Mouse (Mus musculus): ENCODE measurements around the gene 1700015G11Rik.

Gene 1700015G11Rik

GRCm38 (mm10) chr7:52015628-52016027 lies at the start of gene 1700015G11Rik:
Gene 1700015G11Rik (minus strand): TSS chr7:52015728.
- DNase-seq: no peak

- DNase-seq: no peak
These were observed 41.4 kb upstream of the 1700015G11Rik start for GRCm38 (mm10) chr7:52056954-52057353.

- no peak for DNase-seq
These were observed 40.7 kb upstream of the 1700015G11Rik start for GRCm38 (mm10) chr7:52056274-52056673.

DNA sequence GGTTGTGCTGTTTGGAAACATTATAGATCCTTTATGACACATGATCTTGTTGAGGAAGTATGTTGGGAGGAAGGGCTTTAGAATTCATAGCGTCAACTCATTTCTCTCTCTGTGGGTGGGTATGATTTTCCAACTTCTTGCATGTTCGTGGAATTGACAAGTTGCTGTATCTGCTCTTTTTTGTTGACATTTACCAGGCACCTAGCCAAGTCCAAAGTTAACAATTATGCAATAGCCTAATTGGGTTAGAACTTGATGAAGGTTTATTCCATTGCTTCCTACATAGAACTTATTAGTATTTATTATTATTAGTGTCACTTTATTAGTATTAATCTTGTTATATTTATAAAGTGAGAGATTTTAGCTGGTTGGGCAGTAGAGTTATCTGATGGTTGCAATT lies 40.3 kb upstream of the 1700015G11Rik start:
- no peak for DNase-seq

DNA sequence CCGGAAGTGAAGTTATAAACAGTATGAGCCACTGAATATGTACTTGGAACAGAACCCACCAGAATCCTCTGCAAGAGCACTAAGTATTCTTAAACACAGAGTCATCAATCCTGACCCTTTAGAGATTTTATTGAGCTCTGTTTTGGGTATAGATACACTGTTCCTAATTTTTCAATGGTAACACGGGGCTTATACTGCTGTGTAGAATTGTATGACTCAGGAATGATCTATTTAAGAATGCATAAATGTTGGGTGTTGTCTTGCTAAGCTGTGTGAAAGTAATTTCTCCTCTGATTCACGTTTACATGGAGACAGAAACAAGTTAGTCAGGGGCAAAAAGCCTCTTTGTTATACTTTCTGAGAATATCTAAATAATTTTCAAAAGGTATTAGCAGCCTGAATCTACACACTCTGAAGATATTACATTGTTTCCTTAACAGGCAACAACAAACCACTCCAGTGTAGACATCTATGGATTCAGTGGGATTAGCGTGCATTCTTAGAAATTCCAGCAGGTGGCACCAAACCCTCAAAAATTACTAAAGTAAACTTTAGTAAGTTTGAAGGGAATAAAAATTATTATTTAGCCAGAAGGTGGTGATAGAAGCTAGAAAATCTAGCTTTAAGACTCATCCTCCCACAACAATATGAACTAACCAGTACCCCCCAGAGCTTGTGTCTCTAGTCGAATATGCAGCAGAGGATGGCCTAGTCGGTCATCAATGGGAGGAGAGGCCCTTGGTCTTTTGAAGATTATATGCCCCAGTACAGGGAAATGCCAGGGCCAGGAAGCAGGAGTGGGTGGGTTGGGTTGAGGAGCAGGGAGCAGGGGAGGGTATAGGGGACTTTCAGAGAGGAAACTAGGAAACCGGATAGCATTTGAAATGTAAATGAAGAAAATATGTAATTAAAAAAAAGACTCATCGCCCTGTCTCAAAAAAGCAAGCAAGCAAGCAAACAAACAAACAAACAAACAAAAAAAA lies 22.4 kb upstream of the 1700015G11Rik start:
- peak; percentile 3 for DNase-seq

DNA sequence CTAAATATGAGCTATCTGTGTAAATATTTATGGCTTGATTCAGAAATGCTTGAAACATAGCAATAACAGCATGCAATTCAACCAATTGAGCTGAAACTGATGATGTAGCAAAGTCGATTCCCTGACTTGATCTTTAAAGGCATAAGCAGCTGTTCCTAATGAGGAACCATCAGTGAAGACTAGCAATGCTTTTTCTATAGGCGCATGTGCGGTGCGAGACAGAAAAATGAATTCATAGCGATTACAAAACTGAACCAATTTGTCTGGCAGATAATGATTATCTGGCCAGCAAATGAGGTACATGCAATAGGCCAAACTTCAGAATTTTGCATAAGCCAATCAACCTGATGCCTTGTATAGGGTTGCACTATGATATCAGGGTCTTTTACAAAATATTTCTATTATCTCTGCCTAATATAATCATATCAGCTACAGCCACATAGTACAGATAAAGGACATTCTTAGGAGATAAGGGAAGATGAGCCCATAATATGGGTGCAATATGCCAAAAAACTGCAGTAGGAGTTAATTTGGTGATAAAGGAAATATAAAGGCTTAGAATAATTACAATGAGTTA lies 8.6 kb upstream of the 1700015G11Rik start:
- DNase-seq: no peak

DNA sequence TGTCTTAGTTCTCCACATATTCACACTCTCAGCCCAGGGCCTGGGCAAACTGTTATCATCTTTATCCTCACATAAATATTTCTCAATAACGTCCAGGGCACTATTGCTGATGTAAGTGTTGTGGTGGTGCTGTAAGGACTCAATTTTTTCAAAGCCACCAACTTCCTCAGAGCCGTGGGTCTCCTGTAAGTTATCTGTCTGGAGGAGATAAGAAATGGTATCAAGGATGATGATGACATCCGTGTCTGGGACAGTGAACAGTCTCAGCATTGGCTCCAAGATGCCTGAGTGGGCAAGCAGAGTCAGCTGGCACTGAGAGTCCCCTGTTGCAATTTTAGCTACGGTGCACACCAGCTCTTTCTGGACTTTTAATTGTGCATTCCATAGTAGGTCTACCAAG lies 6.5 kb upstream of the 1700015G11Rik start:
- no peak for DNase-seq

DNA sequence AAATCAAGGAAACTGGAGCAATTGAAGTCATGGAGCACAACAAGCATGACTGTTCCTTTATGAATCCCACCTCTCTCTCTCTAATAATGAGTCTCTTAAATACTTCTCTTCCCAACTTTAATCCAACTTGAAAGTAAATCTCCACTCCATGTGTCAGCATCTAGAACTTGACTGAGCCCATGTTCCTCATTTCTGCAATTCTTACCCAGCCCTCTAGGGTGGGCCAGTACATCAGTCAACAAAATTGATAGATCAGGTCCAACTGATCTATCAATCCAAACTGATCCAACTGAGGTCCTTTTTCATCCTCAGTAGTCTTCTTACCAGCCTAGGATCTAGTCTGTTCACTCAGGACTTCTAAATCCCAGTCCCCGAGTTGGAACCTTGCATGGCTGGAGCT lies 348 bp downstream of the 1700015G11Rik start:
- DNase-seq: no peak

GRCm38 (mm10) chr7:52013457-52013856 lies 2.1 kb downstream of the 1700015G11Rik start:
- no peak for DNase-seq

- no peak for DNase-seq
These were observed 8.4 kb downstream of the 1700015G11Rik start for GRCm38 (mm10) chr7:52007138-52007537.

GRCm38 (mm10) chr7:52006296-52006630 lies 9.3 kb downstream of the 1700015G11Rik start:
- DNase-seq: no peak

DNA sequence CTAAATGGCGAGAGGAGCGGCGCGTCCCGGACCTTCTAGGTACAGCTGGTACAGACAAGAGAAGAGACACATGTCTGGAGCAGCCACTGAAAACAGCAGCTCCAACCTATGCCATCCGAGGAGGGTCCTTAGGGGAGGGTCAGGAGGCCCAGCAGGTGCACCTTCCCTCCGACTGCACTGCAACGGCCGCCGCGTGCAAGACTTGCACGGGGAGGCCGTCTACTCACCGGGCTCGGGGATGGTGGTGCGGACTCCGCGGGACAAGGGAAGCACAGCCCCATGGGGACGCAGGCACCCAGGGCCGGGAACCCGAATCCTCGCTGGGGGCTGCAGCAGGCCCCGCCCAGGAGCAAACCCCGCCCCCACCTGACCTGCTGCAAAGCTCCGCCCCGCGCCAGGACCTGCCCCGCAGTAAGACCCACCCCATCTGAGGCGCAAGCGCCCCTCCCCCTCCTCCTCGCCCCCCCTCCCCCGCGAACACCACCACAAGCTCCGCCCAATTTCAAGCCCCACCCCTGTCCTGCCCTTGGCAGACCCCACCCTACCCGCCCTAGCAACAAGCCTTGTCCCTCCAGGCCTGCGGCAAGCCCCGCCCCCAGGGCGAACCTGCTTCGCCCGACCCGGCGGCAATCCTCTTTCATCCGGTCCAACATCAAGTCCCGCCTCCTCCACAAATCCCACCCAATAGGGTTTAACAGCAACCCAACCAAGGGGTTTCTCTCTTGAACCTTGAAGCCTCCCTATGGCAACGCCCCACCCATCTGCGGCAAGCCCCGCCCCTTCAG lies 9.8 kb downstream of the 1700015G11Rik start, which contains the start of gene Svip:
Svip (minus strand) TSS at position 508 of the 785 bp plus-strand sequence.
- DNase-seq: peak; percentile 93

- DNase-seq: no peak
These were observed 24.5 kb downstream of the 1700015G11Rik start for GRCm38 (mm10) chr7:51991020-51991419.

DNA sequence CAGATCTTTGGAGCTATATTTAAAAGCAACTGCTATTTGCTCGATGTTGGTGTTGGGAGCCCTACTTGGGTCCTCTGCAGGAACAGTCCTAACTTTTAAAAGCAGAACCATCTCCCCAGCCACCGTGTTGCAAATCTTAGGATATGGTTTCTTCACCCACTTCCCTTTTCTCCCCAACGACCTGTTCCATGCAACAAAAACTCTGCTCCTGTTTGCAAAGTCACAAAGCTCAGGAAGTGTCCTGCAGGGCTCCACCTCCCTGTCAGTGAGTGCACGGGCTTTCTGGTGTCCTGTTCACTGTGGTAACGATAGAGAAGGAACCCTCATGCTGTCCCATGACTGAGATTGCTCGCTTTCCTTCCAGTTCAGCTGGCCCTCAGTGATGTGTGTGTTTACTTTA lies 28.6 kb downstream of the 1700015G11Rik start:
- no peak for DNase-seq

GRCm38 (mm10) chr7:51985763-51986162 lies 29.8 kb downstream of the 1700015G11Rik start:
- no peak for DNase-seq

DNA sequence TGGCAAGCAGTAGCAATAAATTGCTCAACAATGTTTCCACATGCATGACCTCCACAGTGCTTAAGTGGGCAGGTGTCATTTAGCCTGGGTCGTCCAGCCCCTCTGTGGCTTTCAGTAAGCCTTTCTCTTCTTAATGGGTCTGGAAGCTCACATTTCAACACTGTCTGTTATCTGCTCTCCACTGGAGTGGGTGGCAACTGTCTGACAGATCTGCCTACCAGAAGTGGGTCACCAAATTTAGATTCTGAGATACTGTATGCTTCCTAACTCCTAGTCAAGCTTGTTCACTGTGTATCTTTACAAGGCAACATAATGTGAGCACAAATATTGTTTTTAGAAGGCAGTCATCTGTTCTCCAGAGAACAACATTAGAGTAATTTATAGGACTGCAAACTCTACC lies 33.2 kb downstream of the 1700015G11Rik start:
- no peak for DNase-seq

DNA sequence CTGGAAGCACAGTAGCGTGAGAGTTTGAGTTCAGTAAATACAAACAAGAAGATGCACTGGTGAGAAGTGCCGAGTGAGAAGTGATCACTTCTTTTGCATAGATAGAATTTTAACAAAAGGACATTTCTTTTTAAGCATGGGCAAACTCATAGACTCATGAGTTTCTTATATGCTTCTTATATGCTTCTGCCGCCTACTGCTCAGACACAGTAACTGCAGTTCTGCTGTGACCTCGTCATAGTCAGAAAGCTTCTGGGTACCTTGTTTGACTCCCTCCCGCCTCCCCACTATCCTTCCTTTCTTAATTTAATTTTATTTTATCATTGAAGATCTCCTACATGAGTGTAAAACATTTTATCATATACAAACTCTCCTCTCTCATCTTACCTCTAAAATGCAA lies 36.3 kb downstream of the 1700015G11Rik start:
- no peak for DNase-seq

DNA sequence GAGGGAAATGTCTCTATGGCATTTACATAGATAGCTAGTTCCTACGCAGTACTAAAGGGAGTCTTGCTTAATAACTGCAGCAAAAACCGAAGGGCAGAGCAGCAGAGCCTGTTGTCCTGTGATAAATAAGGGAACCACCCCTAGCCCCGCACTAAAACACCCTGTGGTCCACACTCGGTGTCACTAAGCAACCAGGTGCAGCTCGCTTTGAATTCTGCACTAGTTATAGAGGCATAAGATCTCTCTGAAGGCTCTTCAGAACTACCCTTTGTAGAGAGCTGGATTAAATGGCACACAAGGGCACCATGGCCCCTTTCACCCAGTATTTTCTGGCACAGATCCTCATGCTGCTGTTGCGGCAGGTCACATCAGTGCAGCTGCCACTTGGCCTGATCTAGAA lies 40.3 kb downstream of the 1700015G11Rik start:
- DNase-seq: no peak

- DNase-seq: no peak
These were observed 42.0 kb downstream of the 1700015G11Rik start for GRCm38 (mm10) chr7:51973526-51973925.

GRCm38 (mm10) chr7:51973091-51973490 lies 42.4 kb downstream of the 1700015G11Rik start:
- no peak for DNase-seq

DNA sequence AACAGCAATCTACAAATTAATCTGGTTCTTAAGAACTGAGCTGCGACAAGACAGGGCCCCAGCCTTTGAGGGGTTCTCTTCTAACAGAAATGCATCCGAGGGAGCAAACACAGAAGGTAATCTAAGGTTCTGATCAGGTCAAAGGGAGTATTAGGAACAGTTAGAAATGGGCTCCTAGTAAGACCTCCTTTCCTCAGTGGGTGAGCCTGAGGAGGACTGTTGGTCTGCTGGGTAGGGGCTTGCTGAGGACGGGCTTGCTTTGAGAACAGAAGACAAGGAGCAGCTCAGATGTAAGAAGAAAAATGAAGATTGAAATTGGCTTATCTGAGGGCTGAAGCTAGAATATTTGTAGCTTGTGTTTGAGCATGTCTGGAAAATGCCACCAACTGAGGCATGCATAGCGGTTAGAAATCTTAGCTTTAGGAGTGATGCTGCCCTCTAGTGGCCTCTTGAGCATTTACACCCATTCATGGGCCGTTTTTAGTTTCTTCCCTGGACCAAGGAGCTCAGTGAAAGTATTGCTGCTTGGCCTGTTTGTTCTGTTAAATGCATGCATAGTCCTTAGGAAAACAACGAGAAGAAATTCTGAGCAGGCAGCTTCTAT lies 43.2 kb downstream of the 1700015G11Rik start:
- peak; percentile 42 for DNase-seq

DNA sequence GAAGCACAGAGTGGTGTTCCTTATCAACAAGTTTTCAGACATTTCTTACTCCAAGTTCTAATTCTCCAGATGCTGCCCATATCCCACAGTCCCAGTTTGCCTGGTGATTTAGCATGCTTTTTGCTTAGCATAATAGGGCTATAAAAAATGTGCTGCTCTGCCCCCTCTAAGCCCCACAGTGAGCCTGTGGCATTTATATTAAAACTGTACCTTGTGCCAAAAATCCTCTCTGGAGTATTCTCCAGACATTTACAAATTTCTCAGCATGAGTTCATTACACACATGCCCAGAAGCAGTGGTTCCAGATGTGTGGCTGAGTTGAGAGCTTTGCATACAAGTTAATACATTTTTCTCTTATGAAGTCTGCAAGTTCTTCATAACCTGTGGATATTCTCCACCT lies 46.1 kb downstream of the 1700015G11Rik start:
- DNase-seq: no peak

GRCm38 (mm10) chr7:51967581-51967980 lies 47.9 kb downstream of the 1700015G11Rik start:
- DNase-seq: no peak

All from cerebellum, adult 8-10 months (tissue).